Mouse (Mus musculus) liver, adult 2 months (tissue): ENCODE measurements at regions not wholly inside any gene's neighbourhood (a gene's known extent, or its start where the extent isn't known, plus 50 kb on each side); places are given as distances from the start of the nearest gene placed in this dataset.
A peak's percentile ranks its signal among the peaks of the same experiment; 100 is the strongest.

Experiments
- DNase-seq: peaks from one replicate; pipeline ENCODE4 v3.0.0-alpha.2; 2011; ENCODE audit warnings: low read depth, low spot score; ENCODE audit errors: extremely low read depth
- H3K27ac ChIP-seq: fragments of 200-500 bp; replicated peaks from 2 replicates; pipeline ENCODE4 v1.5.1; 2012; ENCODE audit warnings: low read depth, mild to moderate bottlenecking, control low read depth, inconsistent platforms, low read length; ENCODE audit not compliant: insufficient read depth
- H3K27me3 ChIP-seq: fragments of 200-500 bp; 2 replicates; pipeline ENCODE4 v1.6.1; 2012; ENCODE audit warnings: mild to moderate bottlenecking, moderate library complexity, low read length, inconsistent platforms; ENCODE audit not compliant: control insufficient read depth, insufficient read depth
- H3K36me3 ChIP-seq: fragments of 200-500 bp; 2 replicates; pipeline ENCODE4 v1.6.1; 2012; ENCODE audit warnings: low read length, inconsistent platforms; ENCODE audit not compliant: control insufficient read depth, insufficient read depth
- H3K4me1 ChIP-seq: fragments of 200-500 bp; 2 replicates; pipeline ENCODE4 v1.6.1; 2011; ENCODE audit warnings: low read length; ENCODE audit not compliant: control insufficient read depth, insufficient read depth
- H3K4me3 ChIP-seq: fragments of 200-500 bp; 2 replicates; pipeline ENCODE4 v1.5.1; 2011; ENCODE audit warnings: low read depth, mild to moderate bottlenecking, control low read depth, low read length, moderate library complexity; ENCODE audit not compliant: insufficient read depth
- H3K79me2 ChIP-seq: fragments of 200-500 bp; 2 replicates; pipeline ENCODE4 v1.6.1; 2012; ENCODE audit warnings: inconsistent platforms, mild to moderate bottlenecking, low read length, moderate library complexity; ENCODE audit not compliant: control insufficient read depth, insufficient read depth
- H3K9ac ChIP-seq: fragments of 200-500 bp; 2 replicates; pipeline ENCODE4 v1.6.1; 2012; ENCODE audit warnings: low read depth, mild to moderate bottlenecking, control low read depth, inconsistent platforms, low read length
- CTCF ChIP-seq: fragments of 200-500 bp; IDR thresholded peaks from 2 replicates; pipeline ENCODE4 v1.5.1; 2011; ENCODE audit warnings: low read depth, low read length, control low read depth
- POLR2A ChIP-seq: fragments of 200-500 bp; IDR thresholded peaks from 2 replicates; pipeline ENCODE4 v1.6.1; 2011; ENCODE audit warnings: low read length, control low read depth; ENCODE audit not compliant: insufficient read depth; ENCODE audit errors: extremely low read depth
- WGBS: fragments of 180-500 bp; shearing (Covaris S2); methylation state at CpG from one replicate; pipeline ENCODE4 v1.1.7; 2018; 5-methylcytosine and 5-hydroxymethylcytosine counted together

- TF ChIP-seq POLR2A: no peak
- TF ChIP-seq CTCF: no peak
- Histone ChIP-seq H3K79me2 (no peaks in the 10 kb centered on the region), H3K27ac (no peak overlapping the region), H3K36me3 (no peaks in the 10 kb centered on the region), H3K4me1 (no peaks in the 10 kb centered on the region), H3K27me3 (no peaks in the 10 kb centered on the region), H3K9ac (no peak overlapping the region), H3K4me3 (no peak overlapping the region)
- WGBS: 83% methylated on average over 2 of the region's 2 CpGs
- DNase-seq: no peak
Measured at GRCm38 (mm10) chr6:16725256-16725655, 173.0 kb downstream of the Tfec start.

GRCm38 (mm10) chr6:16704496-16704895, 193.7 kb downstream of the Tfec start:
- Histone ChIP-seq H3K79me2 (no peaks in the 10 kb centered on the region), H3K36me3 (no peaks in the 10 kb centered on the region), H3K27me3 (no peaks in the 10 kb centered on the region), H3K4me3 (no peak overlapping the region), H3K9ac (no peak overlapping the region), H3K27ac (no peak overlapping the region), H3K4me1 (peaks cover 15% of the 10 kb centered on the region)
- 96% methylated on average over 4 of the region's 4 CpGs for WGBS
- TF ChIP-seq CTCF: no peak
- TF ChIP-seq POLR2A: no peak
- no peak for DNase-seq

- Histone ChIP-seq H3K79me2 (no peaks in the 10 kb centered on the region), H3K9ac (no peak overlapping the region), H3K27me3 (no peaks in the 10 kb centered on the region), H3K36me3 (no peaks in the 10 kb centered on the region), H3K4me3 (no peak overlapping the region), H3K4me1 (peaks cover 15% of the 10 kb centered on the region), H3K27ac (no peak overlapping the region)
- TF ChIP-seq POLR2A (no peak), CTCF (no peak)
- no peak for DNase-seq
- 97% methylated on average over 3 of the region's 3 CpGs for WGBS
Measured at GRCm38 (mm10) chr6:16703412-16703746, 194.9 kb downstream of the Tfec start.

- H3K36me3 ChIP-seq: no peaks in the 10 kb centered on the region
- H3K4me3 ChIP-seq: no peak overlapping the region
- peaks cover 15% of the 10 kb centered on the region for H3K4me1 ChIP-seq
- H3K9ac ChIP-seq: no peak overlapping the region
- peak; percentile 17 for DNase-seq
- no peak for TF ChIP-seq CTCF
- TF ChIP-seq POLR2A: no peak
- no peaks in the 10 kb centered on the region for H3K79me2 ChIP-seq
- H3K27ac ChIP-seq: no peak overlapping the region
- H3K27me3 ChIP-seq: no peaks in the 10 kb centered on the region
- 92% methylated on average over 7 of the region's 7 CpGs for WGBS
Measured at GRCm38 (mm10) chr6:16702706-16703411, 195.4 kb downstream of the Tfec start.

- H3K27ac ChIP-seq: no peak overlapping the region
- H3K4me3 ChIP-seq: no peak overlapping the region
- H3K27me3 ChIP-seq: no peaks in the 10 kb centered on the region
- no peaks in the 10 kb centered on the region for H3K36me3 ChIP-seq
- H3K9ac ChIP-seq: no peak overlapping the region
- peaks cover 14% of the 10 kb centered on the region for H3K4me1 ChIP-seq
- WGBS: 19% methylated on average over 4 of the region's 4 CpGs
- TF ChIP-seq CTCF (no peak), POLR2A (no peak)
- H3K79me2 ChIP-seq: no peaks in the 10 kb centered on the region
- peak; percentile 98 for DNase-seq
Measured at GRCm38 (mm10) chr6:16697285-16697684, 201.0 kb downstream of the Tfec start.

- peak; percentile 39 for DNase-seq
- Histone ChIP-seq H3K9ac (no peak overlapping the region), H3K4me1 (no peaks in the 10 kb centered on the region), H3K36me3 (no peaks in the 10 kb centered on the region), H3K27ac (no peak overlapping the region), H3K4me3 (no peak overlapping the region), H3K27me3 (no peaks in the 10 kb centered on the region), H3K79me2 (no peaks in the 10 kb centered on the region)
- TF ChIP-seq POLR2A (no peak), CTCF (peak; percentile 42)
- 9% methylated on average over 2 of the region's 2 CpGs for WGBS
Measured at GRCm38 (mm10) chr6:16668004-16668403, 230.2 kb downstream of the Tfec start.
